Mouse (Mus musculus): ENCODE data around the gene Gm29609. TPM values are rescaled to one million over a fixed set of nuclear protein-coding genes. Genes with fewer than 3 reads are reported as not detected.
A peak's percentile ranks its signal among the peaks of the same experiment; 100 is the strongest.

The Gm29609 gene
- total and polyA plus RNA-seq, 3 experiments, result 0.55 to 2.4 (median 0.81) TPM

DNA sequence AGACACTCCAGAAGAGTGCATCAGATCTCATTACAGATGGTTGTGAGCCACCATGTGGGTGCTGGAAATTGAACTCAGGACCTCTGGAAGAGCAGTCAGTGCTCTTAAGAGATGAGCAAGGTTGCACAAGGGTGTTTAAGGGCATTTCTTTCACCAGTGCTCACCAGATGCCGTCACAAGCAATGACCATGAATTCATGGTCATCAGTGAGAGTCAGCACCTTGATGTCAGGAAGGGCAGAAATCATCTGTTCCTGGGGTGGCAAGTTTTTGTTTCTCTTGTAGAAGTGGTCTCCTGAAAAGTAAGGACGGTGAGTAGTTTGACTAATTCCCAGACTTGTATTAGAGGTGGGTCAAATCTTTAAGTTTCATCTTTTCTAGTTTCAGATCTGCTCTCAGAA, 24.2 kb upstream of the Gm29609 start:
- intact Hi-C loops (cut with DNase I), result loop anchor here (2.0 to 10.0 kb wide), 3 partner anchors 17 to 251 kb away; partner anchors contain the start of genes Gtf3c2, Ppm1g and Zfp512
- DNase-seq, result no peak
- TF ChIP-seq CTCF (IDR thresholded peaks at IDR 0.05) (no peak), EP300 (IDR thresholded peaks at IDR 0.05; ENCODE audit: insufficient read depth, low read depth, low read length) (no peak), POLR2A (IDR thresholded peaks at IDR 0.05; ENCODE audit: insufficient read depth, low read depth, low read length) (no peak)
- Histone ChIP-seq H3K36me3 (ENCODE audit: control insufficient read depth, insufficient read depth, low read length) (no peaks in the 10 kb centered on the region), H3K79me2 (replicated peaks; ENCODE audit: control insufficient read depth, insufficient read depth, low read length) (no peaks in the 10 kb centered on the region; the same call in 1 of the 2 replicates), H3K4me3 (no peak overlapping the region), H3K27me3 (ENCODE audit: control insufficient read depth, insufficient read depth, low read length) (no peaks in the 10 kb centered on the region), H3K27ac (no peak overlapping the region), H3K4me1 (ENCODE audit: control insufficient read depth, insufficient read depth, low read length) (peaks cover 1% of the 10 kb centered on the region; the same call in 1 of the 2 replicates), H3K9ac (ENCODE audit: low read depth, low read length) (no peak overlapping the region)
- 93% methylated on average over 2 of the region's 2 CpGs for WGBS

- H3K4me3 ChIP-seq, result no peak overlapping the region; the same call in 1 of the 2 replicates
- peaks cover 1% of the 10 kb centered on the region; the same call in 1 of the 2 replicates for H3K4me1 ChIP-seq (ENCODE audit: control insufficient read depth, insufficient read depth, low read length)
- peak overlapping the region; percentile 88; the same call in 1 of the 2 replicates for H3K27ac ChIP-seq
- no peak for DNase-seq
- 92% methylated on average over 7 of the region's 7 CpGs for WGBS
- intact Hi-C loops (cut with DNase I), result loop anchor here (2.0 to 10.0 kb wide), 3 partner anchors 18 to 252 kb away; partner anchors contain the start of genes Gtf3c2, Ppm1g and Zfp512
- no peak for TF ChIP-seq POLR2A (IDR thresholded peaks at IDR 0.05; ENCODE audit: insufficient read depth, low read depth, low read length)
- TF ChIP-seq EP300 (IDR thresholded peaks at IDR 0.05; ENCODE audit: insufficient read depth, low read depth, low read length), result no peak
- TF ChIP-seq CTCF (IDR thresholded peaks at IDR 0.05), result no peak
- H3K27me3 ChIP-seq (ENCODE audit: control insufficient read depth, insufficient read depth, low read length), result no peaks in the 10 kb centered on the region
- no peaks in the 10 kb centered on the region; the same call in 1 of the 2 replicates for H3K79me2 ChIP-seq (replicated peaks; ENCODE audit: control insufficient read depth, insufficient read depth, low read length)
- no peaks in the 10 kb centered on the region for H3K36me3 ChIP-seq (ENCODE audit: control insufficient read depth, insufficient read depth, low read length)
- no peak overlapping the region for H3K9ac ChIP-seq (ENCODE audit: low read depth, low read length)
Measured at GRCm38 (mm10) chr5:31202933-31203332, 23.2 kb upstream of the Gm29609 start.

DNA sequence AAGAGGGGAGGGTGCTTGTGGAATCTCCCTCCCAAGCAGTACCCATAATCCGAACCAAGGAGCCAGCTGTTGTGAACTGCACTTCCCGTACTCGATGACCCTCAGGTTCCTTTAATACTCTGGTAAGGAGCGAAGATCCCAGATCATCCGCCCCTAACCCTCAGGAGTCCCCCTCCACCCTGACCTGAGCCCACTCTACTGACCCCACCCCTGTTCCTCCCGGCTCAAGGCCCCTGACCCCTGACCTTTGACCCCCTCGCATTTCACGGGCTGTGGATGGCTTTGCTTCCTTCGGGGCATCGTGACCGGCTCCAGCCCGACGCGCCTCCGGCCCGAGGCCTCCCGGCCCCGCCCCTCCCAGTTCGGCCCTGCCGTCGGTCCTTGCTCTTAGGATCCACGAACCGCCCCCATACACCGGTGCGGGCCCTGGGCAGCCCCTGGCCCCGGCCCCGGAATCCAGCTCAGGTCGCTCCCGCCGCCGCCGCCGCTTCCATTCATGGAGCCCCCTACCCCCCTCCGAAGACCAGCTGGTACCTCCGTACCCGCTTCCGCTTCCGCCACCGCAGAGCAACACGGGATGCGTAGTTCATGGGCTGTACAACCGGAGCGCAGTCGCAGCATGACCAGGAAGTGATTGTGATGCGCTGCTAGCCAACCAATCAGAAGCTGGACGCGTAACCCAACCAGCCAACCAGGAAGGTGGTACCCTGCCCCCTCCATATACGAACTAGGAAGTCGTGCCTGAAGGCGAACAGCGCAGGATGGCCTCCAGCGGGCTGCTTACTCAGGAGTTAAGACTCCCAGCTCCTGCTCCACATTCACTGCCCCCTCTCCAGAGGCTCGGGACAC, 22.3 kb upstream of the Gm29609 start, which contains the start of gene Zfp513:
Gene Zfp513 (minus strand): TSS at position 562 of the 849 bp plus-strand sequence.
- Histone ChIP-seq H3K36me3 (ENCODE audit: control insufficient read depth, insufficient read depth, low read length) (no peaks in the 10 kb centered on the region), H3K27ac (peak within 1 kb of the TSS; percentile 88), H3K79me2 (replicated peaks; ENCODE audit: control insufficient read depth, insufficient read depth, low read length) (no peaks in the 10 kb centered on the region; the same call in 1 of the 2 replicates), H3K4me3 (peak within 1 kb of the TSS; percentile 79), H3K27me3 (ENCODE audit: control insufficient read depth, insufficient read depth, low read length) (no peaks in the 10 kb centered on the region), H3K4me1 (ENCODE audit: control insufficient read depth, insufficient read depth, low read length) (peaks cover 1% of the 10 kb centered on the region; the same call in 1 of the 2 replicates), H3K9ac (ENCODE audit: low read depth, low read length) (peak within 1 kb of the TSS; percentile 73)
- peak; percentile 94 to 97 for DNase-seq
- intact Hi-C loops (cut with DNase I), result loop anchor here (2.0 to 10.0 kb wide), 3 partner anchors 19 to 253 kb away; partner anchors contain the start of genes Gtf3c2, Ppm1g and Zfp512
- TF ChIP-seq POLR2A (IDR thresholded peaks at IDR 0.05; ENCODE audit: insufficient read depth, low read depth, low read length) (peak; percentile 95), CTCF (IDR thresholded peaks at IDR 0.05) (0 out of 2 replicates have a peak, but pooled peaks have one; percentile 7), EP300 (IDR thresholded peaks at IDR 0.05; ENCODE audit: insufficient read depth, low read depth, low read length) (peak; percentile 95)
- whole genome bisulfite sequencing, result under 1% methylated on average over 53 of the region's 53 CpGs

- no peak for DNase-seq
- intact Hi-C loops (cut with DNase I), result loop anchor here (10.0 kb wide), 1 partner anchor 254 kb away; the partner anchor contains the start of gene Zfp512
- peaks cover 1% of the 10 kb centered on the region; the same call in 1 of the 2 replicates for H3K4me1 ChIP-seq (ENCODE audit: control insufficient read depth, insufficient read depth, low read length)
- peak overlapping the region; percentile 87 for H3K27ac ChIP-seq
- H3K4me3 ChIP-seq, result peak overlapping the region; percentile 79
- no peaks in the 10 kb centered on the region for H3K36me3 ChIP-seq (ENCODE audit: control insufficient read depth, insufficient read depth, low read length)
- TF ChIP-seq POLR2A (IDR thresholded peaks at IDR 0.05; ENCODE audit: insufficient read depth, low read depth, low read length) (no peak), EP300 (IDR thresholded peaks at IDR 0.05; ENCODE audit: insufficient read depth, low read depth, low read length) (no peak), CTCF (IDR thresholded peaks at IDR 0.05) (no peak)
- H3K9ac ChIP-seq (ENCODE audit: low read depth, low read length), result peak overlapping the region; percentile 73
- no peaks in the 10 kb centered on the region for H3K27me3 ChIP-seq (ENCODE audit: control insufficient read depth, insufficient read depth, low read length)
- 9% methylated on average over 13 of the region's 13 CpGs for WGBS
- H3K79me2 ChIP-seq (replicated peaks; ENCODE audit: control insufficient read depth, insufficient read depth, low read length), result no peaks in the 10 kb centered on the region; the same call in 1 of the 2 replicates
Measured at GRCm38 (mm10) chr5:31201042-31201741, 21.5 kb upstream of the Gm29609 start.

- Histone ChIP-seq H3K4me1 (ENCODE audit: control insufficient read depth, insufficient read depth, low read length) (peaks cover 1% of the 10 kb centered on the region; the same call in 1 of the 2 replicates), H3K27me3 (ENCODE audit: control insufficient read depth, insufficient read depth, low read length) (no peaks in the 10 kb centered on the region), H3K79me2 (replicated peaks; ENCODE audit: control insufficient read depth, insufficient read depth, low read length) (no peaks in the 10 kb centered on the region; the same call in 1 of the 2 replicates), H3K36me3 (ENCODE audit: control insufficient read depth, insufficient read depth, low read length) (no peaks in the 10 kb centered on the region), H3K27ac (no peak overlapping the region), H3K4me3 (no peak overlapping the region), H3K9ac (ENCODE audit: low read depth, low read length) (no peak overlapping the region)
- 88% methylated on average over 27 of the region's 27 CpGs for WGBS
- intact Hi-C loops (cut with DNase I), result loop anchor here (10.0 kb wide), 1 partner anchor 254 kb away; the partner anchor contains the start of gene Zfp512
- DNase-seq, result peak in 1 of 2 experiments; percentile 32
- TF ChIP-seq POLR2A (IDR thresholded peaks at IDR 0.05; ENCODE audit: insufficient read depth, low read depth, low read length) (peak; percentile 8; the same call in 1 of the 2 replicates), CTCF (IDR thresholded peaks at IDR 0.05) (no peak), EP300 (IDR thresholded peaks at IDR 0.05; ENCODE audit: insufficient read depth, low read depth, low read length) (no peak)
Measured at GRCm38 (mm10) chr5:31200327-31200768, 20.6 kb upstream of the Gm29609 start.

Measured in heart, adult 2 months (tissue).